Mouse (Mus musculus) heart, postnatal 0 days (tissue): Measurements from ENCODE around the gene Gm49601.

ENCODE experiments used
- CTCF ChIP-seq: IDR thresholded peaks from 2 replicates; pipeline ENCODE4 v1.5.1; 2016; ENCODE audit warnings: antibody characterized with exemption, control low read depth, low read depth
- EP300 ChIP-seq: IDR thresholded peaks from 2 replicates; pipeline ENCODE4 v1.6.1; 2016; ENCODE audit warnings: antibody characterized with exemption, low read depth

- TF ChIP-seq CTCF (peak; percentile 42), EP300 (no peak)
Measured at GRCm38 (mm10) chr16:18580389-18580788, 45.8 kb downstream of the Gm49601 start.
